Comparison of ENCODE assay signal across 13 mouse cellular contexts in the genomic region with DNA sequence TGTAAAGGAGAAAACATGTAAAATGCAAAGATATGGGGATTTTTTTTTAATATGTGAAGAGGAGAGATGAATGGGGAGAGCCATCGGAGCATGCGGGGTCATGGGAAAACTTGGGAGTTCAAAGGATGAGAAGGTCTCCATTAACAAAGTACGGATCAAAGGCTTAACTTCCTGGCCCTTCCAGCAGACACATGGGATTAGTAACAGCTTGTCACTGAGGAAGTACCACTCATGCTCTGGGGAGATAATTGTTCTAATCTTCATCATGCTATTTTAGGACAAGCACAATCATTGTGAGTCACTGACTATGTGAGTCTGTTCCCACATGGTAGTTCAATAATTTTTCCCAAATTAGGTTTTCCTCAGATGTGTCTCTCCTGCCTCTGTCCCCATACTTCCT.
"Had no signal": no experiment of that assay in that cellular context is flagged by ENCODE, and none has a peak within 500 bp of the region (broad histone marks: within the 10 kb centered on the region; RNA-seq: fewer than 3 reads in every experiment).

No protein-coding gene starts in this region.

- DNase-seq: kidney, adult 8-10 months; kidney, postnatal 36 days; layer of hippocampus, postnatal 36 days; liver; liver, embryonic 13.5 days; liver, postnatal 0 days; right cerebral cortex, adult 18-20 months; thymus, postnatal 4 days had no signal

- H3K4me3 ChIP-seq: limb, embryonic 12.5 days; liver, embryonic 13.5 days; midbrain, embryonic 12.5 days; neural tube, embryonic 13.5 days had no signal

- H3K27ac ChIP-seq: kidney, postnatal 0 days; limb, embryonic 12.5 days; liver, embryonic 13.5 days; midbrain, embryonic 12.5 days; neural tube, embryonic 13.5 days; stomach, postnatal 0 days had no signal
